Mouse (Mus musculus) bone marrow macrophage, adult 2 months (primary cell): ENCODE measurements around the gene Coro2a.
A peak's percentile ranks its signal among the peaks of the same experiment; 100 is the strongest.

Experiments used
- CTCF ChIP-seq: IDR thresholded peaks from 2 replicates; pipeline ENCODE4 v1.5.1; 2012; ENCODE audit warnings: low read depth, mild to moderate bottlenecking, low read length, moderate library complexity
- POLR2A ChIP-seq: IDR thresholded peaks from 2 replicates; pipeline ENCODE4 v1.6.1; 2012; ENCODE audit warnings: mild to moderate bottlenecking, low read depth, low read length, borderline replicate concordance

- TF ChIP-seq CTCF, result peak; percentile 83
- no peak for TF ChIP-seq POLR2A
These were observed 104.6 kb downstream of the Coro2a start for GRCm38 (mm10) chr4:46497286-46497892.
